Mouse (Mus musculus): ENCODE results near the gene Prkch.

DNA sequence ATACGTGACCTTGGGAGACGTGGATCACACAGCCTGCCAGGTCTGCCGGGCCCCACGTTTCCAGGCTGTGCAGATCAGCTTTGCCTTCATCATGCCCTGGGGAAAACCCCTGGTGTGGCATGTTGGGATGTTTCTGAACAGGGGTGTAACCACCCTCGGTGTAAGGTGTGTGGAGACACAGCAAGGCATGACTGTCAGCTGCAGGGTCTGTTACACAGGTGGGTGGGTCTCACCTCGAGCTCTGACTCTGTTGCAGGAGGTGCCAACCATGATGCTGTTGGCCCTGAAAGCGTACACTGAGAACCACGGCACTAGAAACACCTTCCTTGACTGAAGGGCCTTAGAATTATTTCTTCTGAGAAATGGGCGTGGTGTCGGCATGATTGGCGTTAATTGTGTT is 46.6 kb downstream of the Prkch start:
- no peak for TF ChIP-seq CTCF (IDR thresholded peaks at IDR 0.05; ENCODE audit: low read depth)
- TF ChIP-seq EP300 (IDR thresholded peaks at IDR 0.05; ENCODE audit: low read depth): no peak
